Mouse (Mus musculus) midbrain, postnatal 0 days (tissue): ENCODE measurements around the gene Smpd4. TPM values are rescaled to one million over a fixed set of nuclear protein-coding genes. Genes with fewer than 3 reads are reported as not detected.

Source experiments
- ATAC-seq: fragments of 200-750 bp; cut with Nextera tagmentation; 2 replicates; pipeline ENCODE4 v1.8.0; 2017; ENCODE audit warnings: moderate number of reproducible peaks, mild to moderate bottlenecking, moderate TSS enrichment, moderate library complexity; ENCODE audit not compliant: low FRiP score
- DNase-seq: peaks from one replicate; pipeline ENCODE4 v3.0.0-alpha.2; 2015; ENCODE audit warnings: low spot score
- H3K27ac ChIP-seq: fragments of 300-500 bp; sonication (generic); 2 replicates; pipeline ENCODE4 v1.5.1; 2014; ENCODE audit warnings: low read depth, mild to moderate bottlenecking, low read length, mixed read lengths
- H3K27me3 ChIP-seq: fragments of 300-500 bp; sonication (generic); 2 replicates; pipeline ENCODE4 v1.6.1; 2014; ENCODE audit warnings: low read length, control low read depth, mixed read lengths; ENCODE audit not compliant: insufficient read depth
- H3K36me3 ChIP-seq: fragments of 300-500 bp; sonication (generic); 2 replicates; pipeline ENCODE4 v1.6.1; 2014; ENCODE audit warnings: low read length, control low read depth, mixed read lengths; ENCODE audit not compliant: insufficient read depth
- H3K4me1 ChIP-seq: fragments of 300-500 bp; sonication (generic); 2 replicates; pipeline ENCODE4 v1.6.1; 2014; ENCODE audit warnings: mild to moderate bottlenecking, control low read depth, antibody characterized with exemption, low read length, mixed read lengths; ENCODE audit not compliant: insufficient read depth
- H3K4me2 ChIP-seq: fragments of 300-500 bp; sonication (generic); 2 replicates; pipeline ENCODE4 v1.6.1; 2014; ENCODE audit warnings: low read depth, mild to moderate bottlenecking, low read length, mixed read lengths; ENCODE audit not compliant: poor library complexity, severe bottlenecking
- H3K4me3 ChIP-seq: fragments of 300-500 bp; sonication (generic); 2 replicates; pipeline ENCODE4 v1.5.1; 2014; ENCODE audit warnings: low read depth, mild to moderate bottlenecking, low read length, moderate library complexity
- H3K9ac ChIP-seq: fragments of 300-500 bp; sonication (generic); replicated peaks from 2 replicates; pipeline ENCODE4 v1.6.1; 2014; ENCODE audit warnings: mild to moderate bottlenecking, low read length, moderate library complexity, mixed read lengths; ENCODE audit not compliant: poor library complexity, severe bottlenecking
- H3K9me3 ChIP-seq: fragments of 300-500 bp; sonication (generic); 2 replicates; pipeline ENCODE4 v1.6.1; 2016; ENCODE audit warnings: low read length, control low read depth
- CTCF ChIP-seq: IDR thresholded peaks from 2 replicates; pipeline ENCODE4 v1.5.1; 2016; ENCODE audit warnings: antibody characterized with exemption, mild to moderate bottlenecking
- WGBS: fragments of 180-500 bp; shearing (Covaris S2); extraction: QIAGEN DNeasy Blood & Tissue Kit; methylation state at CpG from one replicate; pipeline ENCODE4 v1.1.7; 2014; 5-methylcytosine and 5-hydroxymethylcytosine counted together
- polyA plus RNA-seq: library from polyadenylated mRNA; unstranded; fragments of >200 nt; fragmentation: Nextera tagmentation; extraction: Ambion mirVana; gene quantifications from 2 replicates; pipeline ENCODE4 v1.2.1, GENCODE M21; 2015
- total RNA-seq: library from RNA; depleted of rRNA; stranded (reverse); fragments of >200 nt; gene quantifications from 2 replicates; pipeline ENCODE4 v1.2.3, GENCODE M21; 2014; rRNA removed

Gene Smpd4
- total and polyA plus RNA-seq, 2 experiments from 2014 or later = 23.4 to 58.5 TPM

DNA sequence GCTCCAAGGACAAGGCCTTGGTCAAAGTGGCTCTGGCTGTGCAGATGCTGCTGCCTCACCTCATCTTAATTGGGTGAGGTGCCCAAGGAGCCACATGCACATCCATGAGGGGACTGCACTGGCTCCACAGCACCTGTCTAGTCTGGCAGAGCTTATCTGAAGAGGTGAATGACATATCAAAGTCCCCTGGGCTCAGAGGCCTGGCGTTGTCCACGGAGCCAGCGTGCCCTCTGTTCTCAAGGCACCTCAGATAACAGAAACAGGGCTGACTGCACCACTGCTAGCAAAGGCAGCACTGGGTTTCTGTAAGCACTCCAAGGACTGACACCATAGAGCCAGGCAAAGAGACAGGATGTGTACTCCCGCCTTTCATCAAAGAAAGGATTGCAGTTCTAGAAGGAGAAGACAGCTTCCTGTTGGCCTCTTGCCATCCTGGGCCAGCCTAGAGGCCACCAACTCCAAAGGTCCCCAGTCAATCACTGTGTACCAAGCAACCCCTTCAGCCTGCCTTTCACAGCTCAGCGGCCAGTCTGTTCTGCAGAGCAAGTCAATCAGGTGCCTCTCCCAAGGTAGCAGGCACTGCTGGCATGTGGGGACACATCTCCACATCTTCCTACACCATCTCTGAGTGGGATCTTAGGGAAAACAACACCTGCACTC, 37.2 kb downstream of the Smpd4 start:
- DNase-seq = no peak
- Histone ChIP-seq H3K27ac (no peak overlapping the region), H3K9me3 (no peaks in the 10 kb centered on the region), H3K27me3 (no peaks in the 10 kb centered on the region), H3K4me3 (no peak overlapping the region), H3K4me2 (no peak overlapping the region), H3K9ac (no peak overlapping the region), H3K4me1 (no peaks in the 10 kb centered on the region), H3K36me3 (peaks cover 50% of the 10 kb centered on the region)
- no peak for ATAC-seq
- 91% methylated on average over 5 of the region's 5 CpGs for WGBS
- no peak for TF ChIP-seq CTCF

DNA sequence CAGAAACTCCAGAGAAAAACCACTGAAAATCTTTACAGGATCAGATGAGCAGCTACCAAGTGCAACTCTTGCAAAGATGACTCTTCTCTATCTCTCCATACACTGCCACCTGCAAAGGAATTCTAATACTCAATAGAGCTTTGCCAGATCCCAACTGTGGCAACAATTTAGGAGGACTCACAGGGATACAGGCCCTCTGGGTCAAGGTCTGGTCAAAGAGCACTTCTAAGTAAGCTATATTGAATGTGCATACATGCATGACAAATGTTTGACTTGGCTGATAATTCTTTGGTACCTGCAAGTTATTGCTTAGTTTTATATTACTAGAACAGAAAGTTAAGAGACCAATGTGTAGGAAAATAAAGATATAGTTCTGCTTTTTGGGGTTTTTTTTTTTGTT, 46.4 kb downstream of the Smpd4 start:
- Histone ChIP-seq H3K36me3 (peaks cover 41% of the 10 kb centered on the region), H3K9me3 (no peaks in the 10 kb centered on the region), H3K27ac (no peak overlapping the region), H3K4me3 (no peak overlapping the region), H3K4me1 (no peaks in the 10 kb centered on the region), H3K4me2 (no peak overlapping the region), H3K27me3 (no peaks in the 10 kb centered on the region), H3K9ac (no peak overlapping the region)
- ATAC-seq = no peak
- TF ChIP-seq CTCF = no peak
- DNase-seq = no peak

DNA sequence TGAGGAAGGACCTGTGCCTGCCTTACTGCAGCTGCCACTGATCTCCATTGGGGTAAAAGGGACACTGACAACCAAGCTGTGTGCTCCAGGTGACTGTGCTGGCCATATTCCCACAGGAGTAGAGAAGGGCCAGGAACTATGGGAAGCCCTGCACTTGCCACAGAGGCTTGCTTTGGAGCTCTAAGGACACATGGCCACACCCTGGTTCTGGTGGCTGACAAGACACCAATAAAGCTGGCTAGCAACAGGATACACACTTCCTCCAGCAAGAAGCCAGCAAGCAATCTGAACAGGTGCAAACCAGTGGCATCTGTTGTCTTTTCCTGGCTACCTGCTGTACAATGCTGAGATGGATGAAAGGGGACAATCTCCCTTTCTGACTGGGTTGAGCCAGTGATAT, 50.7 kb downstream of the Smpd4 start:
- TF ChIP-seq CTCF = no peak
- no peaks in the 10 kb centered on the region for H3K4me1 ChIP-seq
- H3K4me2 ChIP-seq = no peak overlapping the region
- peaks cover 55% of the 10 kb centered on the region for H3K36me3 ChIP-seq
- no peak overlapping the region for H3K4me3 ChIP-seq
- no peaks in the 10 kb centered on the region for H3K9me3 ChIP-seq
- no peak overlapping the region for H3K9ac ChIP-seq
- no peak overlapping the region for H3K27ac ChIP-seq
- DNase-seq (no peak), ATAC-seq (no peak)
- H3K27me3 ChIP-seq = no peaks in the 10 kb centered on the region

Other genes with a start within 250 kb of the Smpd4 start
- gene Snap29, start 213.4 kb upstream of the Smpd4 start, total RNA-seq = 40.5 and 42.5 TPM in 2 replicates
- 14.5 and 16.2 TPM in 2 replicates for gene Snap29, start 213.4 kb upstream of the Smpd4 start, polyA plus RNA-seq
- gene Pi4ka, start 213.0 kb upstream of the Smpd4 start, total RNA-seq = 122 and 135 TPM in 2 replicates
- 46.5 and 49.3 TPM in 2 replicates for gene Pi4ka, start 213.0 kb upstream of the Smpd4 start, polyA plus RNA-seq
- 47.8 and 54.4 TPM in 2 replicates for gene Crkl, start 167.4 kb upstream of the Smpd4 start, total RNA-seq
- 58.2 and 61.1 TPM in 2 replicates for gene Crkl, start 167.4 kb upstream of the Smpd4 start, polyA plus RNA-seq
- gene Aifm3, start 129.7 kb upstream of the Smpd4 start, total RNA-seq = 16.2 and 23.2 TPM in 2 replicates
- 12.5 and 14.1 TPM in 2 replicates for gene Aifm3, start 129.7 kb upstream of the Smpd4 start, polyA plus RNA-seq
- gene Lztr1, start 110.7 kb upstream of the Smpd4 start, total RNA-seq = 221 and 264 TPM in 2 replicates
- 94.0 and 104 TPM in 2 replicates for gene Lztr1, start 110.7 kb upstream of the Smpd4 start, polyA plus RNA-seq
- 59.3 and 65.5 TPM in 2 replicates for gene Thap7, start 88.2 kb upstream of the Smpd4 start, total RNA-seq
- gene Thap7, start 88.2 kb upstream of the Smpd4 start, polyA plus RNA-seq = 57.1 and 64.1 TPM in 2 replicates
- 1.1 and 2.9 TPM in 2 replicates for gene Lrrc74b, start 58.1 kb upstream of the Smpd4 start, total RNA-seq
- gene Lrrc74b, start 58.1 kb upstream of the Smpd4 start, polyA plus RNA-seq = 2.1 and 2.5 TPM in 2 replicates
- gene P2rx6, start 57.5 kb upstream of the Smpd4 start, total RNA-seq = 1.1 and 2.6 TPM in 2 replicates
- 2.9 TPM in 2 replicates for gene P2rx6, start 57.5 kb upstream of the Smpd4 start, polyA plus RNA-seq
- 69.7 and 76.6 TPM in 2 replicates for gene Slc7a4, start 36.1 kb upstream of the Smpd4 start, total RNA-seq
- gene Slc7a4, start 36.1 kb upstream of the Smpd4 start, polyA plus RNA-seq = 45.7 and 46.5 TPM in 2 replicates
- gene Ccdc74a, start 27.1 kb downstream of the Smpd4 start, total RNA-seq = 22.5 and 25.3 TPM in 2 replicates
- gene Ccdc74a, start 27.1 kb downstream of the Smpd4 start, polyA plus RNA-seq = 30.8 and 35.5 TPM in 2 replicates
- gene Med15, start 113.5 kb downstream of the Smpd4 start, total RNA-seq = 58.3 and 60.7 TPM in 2 replicates
- gene Med15, start 113.5 kb downstream of the Smpd4 start, polyA plus RNA-seq = 43.0 and 49.3 TPM in 2 replicates
- gene Klhl22, start 140.3 kb downstream of the Smpd4 start, total RNA-seq = 150 and 156 TPM in 2 replicates
- gene Klhl22, start 140.3 kb downstream of the Smpd4 start, polyA plus RNA-seq = 79.3 and 82.6 TPM in 2 replicates
- gene Scarf2, start 177.9 kb downstream of the Smpd4 start, total RNA-seq = 8.5 and 12.6 TPM in 2 replicates
- 2.1 and 2.4 TPM in 2 replicates for gene Scarf2, start 177.9 kb downstream of the Smpd4 start, polyA plus RNA-seq
- 7.0 and 13.5 TPM in 2 replicates for gene B830017H08Rik, start 213.8 kb downstream of the Smpd4 start, total RNA-seq
- 7.8 and 8.5 TPM in 2 replicates for gene B830017H08Rik, start 213.8 kb downstream of the Smpd4 start, polyA plus RNA-seq
- 2.4 and 12.8 TPM in 2 replicates for gene Car15, start 219.0 kb downstream of the Smpd4 start, total RNA-seq
- gene Car15, start 219.0 kb downstream of the Smpd4 start, polyA plus RNA-seq = 1.7 and 2.0 TPM in 2 replicates